Mouse (Mus musculus) forebrain, postnatal 0 days (tissue): ENCODE data around the gene Ppp1r13b. TPM values are rescaled to one million over a fixed set of nuclear protein-coding genes. Genes with fewer than 3 reads are reported as not detected.

Source experiments
- ATAC-seq: fragments of 200-750 bp; cut with Nextera tagmentation; 2 replicates; pipeline ENCODE4 v1.8.0; 2017; ENCODE audit warnings: mild to moderate bottlenecking, moderate library complexity
- DNase-seq: peaks from one replicate; pipeline ENCODE4 v3.0.0-alpha.2; 2015
- H3K27ac ChIP-seq: fragments of 300-500 bp; sonication (generic); 2 replicates; pipeline ENCODE4 v1.5.1; 2014; ENCODE audit warnings: low read depth, mild to moderate bottlenecking, antibody characterized with exemption, low read length, moderate library complexity, mixed read lengths
- H3K27me3 ChIP-seq: fragments of 300-500 bp; sonication (generic); 2 replicates; pipeline ENCODE4 v1.6.1; 2014; ENCODE audit warnings: mild to moderate bottlenecking, low read length, mixed read lengths; ENCODE audit not compliant: insufficient read depth
- H3K36me3 ChIP-seq: fragments of 300-500 bp; sonication (generic); 2 replicates; pipeline ENCODE4 v1.6.1; 2014; ENCODE audit warnings: mild to moderate bottlenecking, moderate library complexity; ENCODE audit not compliant: insufficient read depth
- H3K4me1 ChIP-seq: fragments of 300-500 bp; sonication (generic); 2 replicates; pipeline ENCODE4 v1.6.1; 2014; ENCODE audit warnings: antibody characterized with exemption; ENCODE audit not compliant: insufficient read depth
- H3K4me2 ChIP-seq: fragments of 300-500 bp; sonication (generic); 2 replicates; pipeline ENCODE4 v1.6.1; 2014; ENCODE audit warnings: low read depth, mild to moderate bottlenecking, moderate library complexity
- H3K4me3 ChIP-seq: fragments of 300-500 bp; sonication (generic); 2 replicates; pipeline ENCODE4 v1.5.1; 2014; ENCODE audit warnings: low read depth, low read length, mixed read lengths
- H3K9ac ChIP-seq: fragments of 300-500 bp; sonication (generic); 2 replicates; pipeline ENCODE4 v1.6.1; 2014; ENCODE audit warnings: mild to moderate bottlenecking
- H3K9me3 ChIP-seq: fragments of 300-500 bp; sonication (generic); 2 replicates; pipeline ENCODE4 v1.6.1; 2016; ENCODE audit warnings: low read length
- CTCF ChIP-seq: sonication (generic); IDR thresholded peaks from 2 replicates; pipeline ENCODE4 v1.5.1; 2016; ENCODE audit warnings: antibody characterized with exemption, control low read depth, low read depth
- WGBS: fragments of 180-500 bp; shearing (Covaris S2); extraction: QIAGEN DNeasy Blood & Tissue Kit; methylation state at CpG from one replicate; pipeline ENCODE4 v1.1.7; 2014; 5-methylcytosine and 5-hydroxymethylcytosine counted together
- polyA plus RNA-seq: library from polyadenylated mRNA; unstranded; fragments of >200 nt; fragmentation: Nextera tagmentation; extraction: Ambion mirVana; gene quantifications from 2 replicates; pipeline ENCODE4 v1.2.1, GENCODE M21; 2015
- total RNA-seq: library from RNA; depleted of rRNA; stranded (reverse); fragments of >200 nt; gene quantifications from 2 replicates; pipeline ENCODE4 v1.2.3, GENCODE M21; 2014

Gene Ppp1r13b
- total and polyA plus RNA-seq, 2 experiments from 2014 or later: 37.6 to 53.8 TPM

DNA sequence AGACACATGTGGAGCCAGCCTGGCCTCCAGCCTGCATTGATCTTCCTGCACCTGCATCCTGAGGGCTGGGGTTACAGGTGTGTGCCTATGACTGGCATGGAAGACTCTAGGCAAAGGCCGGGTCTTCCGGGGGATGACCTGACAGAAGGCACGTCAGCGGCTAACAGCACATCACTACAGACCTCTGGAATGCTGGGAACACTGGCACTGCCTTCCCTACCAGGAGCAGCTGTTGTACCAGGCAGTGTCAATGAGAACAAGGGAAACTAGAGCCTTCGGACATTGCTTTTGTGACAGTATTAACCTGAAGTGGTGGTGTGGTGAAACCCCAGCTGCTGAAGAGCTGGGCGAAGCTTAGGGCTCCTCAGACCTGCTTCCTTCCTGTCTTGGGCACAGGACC lies 99.1 kb downstream of the Ppp1r13b start:
- Histone ChIP-seq H3K27ac (no peak overlapping the region), H3K27me3 (no peaks in the 10 kb centered on the region), H3K4me2 (no peak overlapping the region), H3K4me3 (no peak overlapping the region), H3K36me3 (peaks cover 27% of the 10 kb centered on the region), H3K9ac (no peak overlapping the region), H3K9me3 (no peaks in the 10 kb centered on the region), H3K4me1 (peaks cover 6% of the 10 kb centered on the region)
- ATAC-seq (no peak), DNase-seq (no peak)
- no peak for TF ChIP-seq CTCF
- 94% methylated on average over 6 of the region's 6 CpGs for WGBS

DNA sequence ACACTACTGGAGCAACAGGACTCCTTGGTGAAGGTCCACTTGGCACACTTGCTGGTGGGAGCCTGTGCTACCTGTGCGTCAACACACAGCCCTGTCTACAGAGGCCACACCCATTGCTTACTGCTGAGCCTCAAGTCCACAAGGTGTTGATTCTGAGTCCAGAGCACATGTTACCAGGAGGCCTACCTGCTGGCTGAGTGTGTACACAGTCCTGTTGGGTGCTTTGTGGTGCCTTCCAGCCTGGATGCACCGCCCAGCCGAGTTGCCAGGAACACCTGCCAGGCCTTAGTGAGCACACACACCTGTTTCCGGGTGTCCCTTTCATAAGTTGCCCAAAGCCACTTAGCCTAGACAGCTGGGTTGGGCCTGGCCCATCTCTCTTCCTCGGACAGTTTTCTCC lies 104.4 kb downstream of the Ppp1r13b start:
- Histone ChIP-seq H3K4me3 (no peak overlapping the region), H3K9ac (no peak overlapping the region), H3K4me1 (no peaks in the 10 kb centered on the region), H3K36me3 (peaks cover 59% of the 10 kb centered on the region), H3K9me3 (no peaks in the 10 kb centered on the region), H3K27ac (no peak overlapping the region), H3K27me3 (no peaks in the 10 kb centered on the region), H3K4me2 (no peak overlapping the region)
- whole genome bisulfite sequencing: 90% methylated on average over 5 of the region's 5 CpGs
- ATAC-seq: no peak
- no peak for DNase-seq
- no peak for TF ChIP-seq CTCF

- Histone ChIP-seq H3K4me1 (no peaks in the 10 kb centered on the region), H3K4me3 (no peak overlapping the region), H3K36me3 (peaks cover 73% of the 10 kb centered on the region), H3K27me3 (no peaks in the 10 kb centered on the region), H3K9me3 (no peaks in the 10 kb centered on the region), H3K9ac (no peak overlapping the region), H3K4me2 (no peak overlapping the region), H3K27ac (no peak overlapping the region)
- WGBS: 85% methylated on average over 10 of the region's 10 CpGs
- no peak for TF ChIP-seq CTCF
- 0 out of 2 replicates have a peak, but pooled peaks have one; percentile 18 for ATAC-seq
- no peak for DNase-seq
These were observed 107.3 kb downstream of the Ppp1r13b start for GRCm38 (mm10) chr12:111800459-111801183.

DNA sequence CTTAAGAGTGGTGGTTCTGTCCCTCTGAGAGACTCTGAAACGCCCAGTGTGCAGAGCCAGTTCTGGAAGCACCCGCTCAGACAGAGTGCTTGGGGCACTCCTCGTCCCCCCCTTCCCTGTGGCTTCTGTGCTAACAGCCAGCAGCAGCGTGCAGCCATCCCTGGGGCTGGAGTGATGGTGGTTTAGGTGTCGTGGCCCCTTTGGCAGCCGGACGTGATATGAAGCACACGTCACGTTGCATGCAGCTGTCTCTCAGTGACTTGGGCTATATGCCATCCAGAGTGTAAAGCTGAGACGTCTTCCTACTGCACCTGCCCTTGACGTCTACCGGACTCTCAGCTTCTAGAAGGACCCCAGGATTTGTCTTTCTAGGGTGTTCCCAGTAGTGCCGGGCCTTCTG lies 109.4 kb downstream of the Ppp1r13b start:
- H3K9ac ChIP-seq: no peak overlapping the region
- H3K4me1 ChIP-seq: no peaks in the 10 kb centered on the region
- 91% methylated on average over 13 of the region's 13 CpGs for WGBS
- no peak for DNase-seq
- no peak for TF ChIP-seq CTCF
- no peak for ATAC-seq
- peaks cover 78% of the 10 kb centered on the region for H3K36me3 ChIP-seq
- no peak overlapping the region for H3K4me3 ChIP-seq
- no peaks in the 10 kb centered on the region for H3K27me3 ChIP-seq
- no peak overlapping the region for H3K4me2 ChIP-seq
- no peak overlapping the region for H3K27ac ChIP-seq
- no peaks in the 10 kb centered on the region for H3K9me3 ChIP-seq

GRCm38 (mm10) chr12:111797251-111797650 lies 110.7 kb downstream of the Ppp1r13b start:
- H3K36me3 ChIP-seq: peaks cover 74% of the 10 kb centered on the region
- no peak for ATAC-seq
- no peak for TF ChIP-seq CTCF
- no peaks in the 10 kb centered on the region for H3K4me1 ChIP-seq
- no peak overlapping the region for H3K9ac ChIP-seq
- no peak overlapping the region for H3K27ac ChIP-seq
- no peak overlapping the region for H3K4me2 ChIP-seq
- H3K27me3 ChIP-seq: no peaks in the 10 kb centered on the region
- no peak for DNase-seq
- no peak overlapping the region for H3K4me3 ChIP-seq
- H3K9me3 ChIP-seq: no peaks in the 10 kb centered on the region
- 86% methylated on average over 8 of the region's 8 CpGs for WGBS

DNA sequence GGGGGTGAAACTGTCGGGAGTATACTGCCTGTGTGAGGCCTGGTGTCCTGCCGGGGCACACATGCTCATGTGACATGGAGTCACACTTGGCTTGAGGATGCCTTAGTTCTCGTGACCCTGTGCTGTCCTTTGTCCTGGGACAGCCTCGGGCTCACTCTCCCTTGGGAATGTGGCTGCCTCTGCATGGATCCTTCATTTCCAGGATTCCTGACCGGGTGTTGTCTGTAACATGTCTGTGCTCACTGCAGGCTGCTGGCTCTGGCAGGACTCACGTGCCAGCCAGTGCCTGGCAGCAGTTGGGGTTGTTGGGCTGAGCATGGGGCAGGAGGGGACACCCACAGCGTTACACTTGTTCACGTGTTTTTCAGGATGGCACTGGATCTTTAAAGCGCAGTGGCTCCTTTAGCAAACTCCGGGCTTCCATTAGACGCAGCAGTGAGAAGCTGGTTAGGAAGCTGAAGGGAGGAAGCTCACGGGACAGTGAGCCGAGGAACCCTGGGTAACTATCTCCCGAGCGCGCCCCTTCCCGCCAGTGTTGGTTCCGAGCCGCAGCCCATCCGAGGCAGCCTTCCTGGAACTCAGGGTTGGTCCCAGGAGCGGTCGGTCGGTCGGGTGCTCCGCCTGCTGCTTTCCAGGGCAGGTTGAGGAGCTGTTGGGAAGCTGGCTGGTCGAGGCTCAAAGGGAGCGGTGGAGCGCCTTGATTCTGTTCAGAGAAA lies 112.6 kb downstream of the Ppp1r13b start:
- H3K4me2 ChIP-seq: no peak overlapping the region
- DNase-seq: no peak
- no peak overlapping the region for H3K4me3 ChIP-seq
- 91% methylated on average over 28 of the region's 28 CpGs for WGBS
- H3K36me3 ChIP-seq: peaks cover 72% of the 10 kb centered on the region
- ATAC-seq: no peak
- no peaks in the 10 kb centered on the region for H3K27me3 ChIP-seq
- no peak for TF ChIP-seq CTCF
- H3K9me3 ChIP-seq: no peaks in the 10 kb centered on the region
- no peak overlapping the region for H3K9ac ChIP-seq
- no peak overlapping the region for H3K27ac ChIP-seq
- H3K4me1 ChIP-seq: no peaks in the 10 kb centered on the region

GRCm38 (mm10) chr12:111794526-111795179 lies 113.3 kb downstream of the Ppp1r13b start:
- H3K4me1 ChIP-seq: no peaks in the 10 kb centered on the region
- H3K36me3 ChIP-seq: peaks cover 76% of the 10 kb centered on the region
- DNase-seq: no peak
- H3K4me3 ChIP-seq: no peak overlapping the region
- no peak for TF ChIP-seq CTCF
- no peaks in the 10 kb centered on the region for H3K9me3 ChIP-seq
- 96% methylated on average over 18 of the region's 18 CpGs for WGBS
- no peak overlapping the region for H3K9ac ChIP-seq
- no peak overlapping the region for H3K4me2 ChIP-seq
- no peak for ATAC-seq
- no peaks in the 10 kb centered on the region for H3K27me3 ChIP-seq
- H3K27ac ChIP-seq: no peak overlapping the region
